Mouse (Mus musculus): ENCODE measurements around the gene Qrich1. TPM values are rescaled to one million over a fixed set of nuclear protein-coding genes. Genes with fewer than 3 reads are reported as not detected.

Qrich1 gene
- total and polyA plus RNA-seq, 2 experiments from 2014 or later: 109 to 240 TPM

DNA sequence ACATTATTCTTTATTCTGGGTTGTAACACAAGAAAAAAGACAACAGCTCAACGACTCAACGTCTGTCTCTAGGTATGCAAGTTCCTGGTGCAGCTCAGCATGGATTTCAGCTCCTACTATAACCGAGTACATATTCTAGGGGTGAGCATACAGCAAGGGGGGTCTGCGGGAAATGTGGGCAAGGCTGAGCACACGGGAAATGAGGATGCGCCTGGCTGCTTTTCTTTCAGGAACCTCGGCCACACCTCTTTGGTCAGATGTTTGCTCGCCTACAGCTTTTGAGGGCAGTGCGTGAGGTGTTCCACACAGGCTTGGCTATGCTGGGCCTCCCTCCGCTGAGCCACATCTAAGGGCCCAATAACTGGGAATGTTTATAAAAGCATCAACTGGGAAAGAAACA is 55.7 kb downstream of the Qrich1 start:
- no peak for DNase-seq (ENCODE audit: low spot score)
- Histone ChIP-seq H3K27me3 (ENCODE audit: insufficient read depth, low read length) (no peaks in the 10 kb centered on the region), H3K36me3 (ENCODE audit: insufficient read depth, low read length) (peaks cover 46% of the 10 kb centered on the region), H3K4me2 (ENCODE audit: low read depth, low read length, poor library complexity, severe bottlenecking) (no peak overlapping the region), H3K9ac (replicated peaks; ENCODE audit: low read length, poor library complexity, severe bottlenecking) (no peak overlapping the region), H3K4me1 (ENCODE audit: insufficient read depth, low read length) (peaks cover 29% of the 10 kb centered on the region), H3K27ac (ENCODE audit: low read depth, low read length) (no peak overlapping the region), H3K4me3 (ENCODE audit: low read depth, low read length) (no peak overlapping the region), H3K9me3 (ENCODE audit: low read length) (no peaks in the 10 kb centered on the region)
- WGBS: 83% methylated on average over 10 of the region's 10 CpGs
- no peak for TF ChIP-seq CTCF (IDR thresholded peaks at IDR 0.05)
- ATAC-seq (ENCODE audit: low FRiP score): no peak

DNA sequence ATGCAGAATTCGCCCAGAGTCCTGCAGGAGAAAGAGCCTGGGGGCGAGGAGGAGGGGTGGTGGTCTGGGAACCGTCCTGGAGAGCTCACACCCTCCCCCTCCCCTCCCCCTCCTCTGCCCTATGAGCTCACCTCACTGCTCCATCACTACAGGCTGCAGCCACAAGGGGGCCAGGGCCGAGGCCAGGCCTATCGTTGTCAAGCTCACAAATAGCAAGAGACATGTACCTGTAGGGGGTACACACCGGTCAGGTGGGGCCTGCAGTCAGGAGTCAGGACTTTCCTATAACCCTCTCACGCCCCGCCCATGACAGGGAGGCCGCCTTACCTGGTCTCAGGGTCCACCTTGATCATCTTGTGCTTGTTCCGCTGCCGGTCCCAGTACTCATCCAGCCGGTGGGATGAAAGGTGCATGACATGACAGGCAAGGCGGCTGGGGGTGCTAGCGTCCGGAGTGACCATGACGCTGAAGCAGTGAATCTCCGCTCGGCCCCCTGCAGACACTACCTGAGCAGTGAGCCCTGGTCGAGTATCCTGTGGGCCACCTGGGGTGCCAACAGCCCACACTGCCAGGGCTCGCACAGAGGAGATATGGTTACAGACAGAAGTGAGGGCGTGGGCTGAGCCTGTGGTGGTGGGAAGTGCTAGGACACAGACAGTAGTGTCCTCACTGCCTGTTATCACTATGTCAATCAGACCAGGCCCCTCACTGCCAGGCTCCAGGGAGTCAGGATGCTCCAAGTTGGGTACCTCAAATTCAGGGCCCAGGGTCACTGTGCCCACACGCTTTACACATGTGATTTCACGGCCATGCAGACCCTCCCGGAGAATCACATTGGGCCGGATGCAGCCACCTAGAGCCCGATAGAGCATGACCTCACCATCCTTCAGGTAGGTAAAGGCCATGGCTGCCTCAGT is 57.4 kb downstream of the Qrich1 start:
- Histone ChIP-seq H3K27me3 (ENCODE audit: insufficient read depth, low read length) (no peaks in the 10 kb centered on the region), H3K27ac (ENCODE audit: low read depth, low read length) (peak overlapping the region; percentile 57), H3K4me2 (ENCODE audit: low read depth, low read length, poor library complexity, severe bottlenecking) (peak overlapping the region; percentile 9; the same call in 1 of the 2 replicates), H3K36me3 (ENCODE audit: insufficient read depth, low read length) (peaks cover 46% of the 10 kb centered on the region), H3K4me1 (ENCODE audit: insufficient read depth, low read length) (peaks cover 28% of the 10 kb centered on the region; the same call in 1 of the 2 replicates), H3K9ac (replicated peaks; ENCODE audit: low read length, poor library complexity, severe bottlenecking) (peak overlapping the region; percentile 33; the same call in 1 of the 2 replicates), H3K9me3 (ENCODE audit: low read length) (no peaks in the 10 kb centered on the region), H3K4me3 (ENCODE audit: low read depth, low read length) (no peak overlapping the region)
- TF ChIP-seq CTCF (IDR thresholded peaks at IDR 0.05): peak; percentile 80
- ATAC-seq (ENCODE audit: low FRiP score): peak; percentile 24; the same call in 1 of the 2 replicates
- peak; percentile 74 for DNase-seq (ENCODE audit: low spot score)
- WGBS: 50% methylated on average over 26 of the region's 26 CpGs

DNA sequence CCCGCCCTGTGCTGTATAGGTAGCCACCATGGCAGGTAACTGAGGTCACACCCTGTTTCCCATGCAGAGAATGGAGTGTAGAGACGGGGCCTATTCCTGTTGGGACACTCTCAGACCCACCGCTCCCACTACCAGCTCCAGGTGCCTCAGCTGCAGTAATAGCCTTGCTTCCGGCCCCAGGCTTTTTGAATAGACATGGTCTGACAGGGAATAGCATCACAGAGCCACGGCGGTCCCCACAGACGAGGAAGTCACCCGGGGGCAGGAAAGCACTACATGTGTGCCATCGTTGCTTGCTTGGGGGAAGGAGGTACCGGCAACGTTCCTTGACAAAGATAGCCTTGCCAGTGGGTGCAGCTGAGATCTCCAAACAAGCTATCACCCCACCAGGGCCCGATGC is 58.3 kb downstream of the Qrich1 start:
- peaks cover 32% of the 10 kb centered on the region; the same call in 1 of the 2 replicates for H3K4me1 ChIP-seq (ENCODE audit: insufficient read depth, low read length)

DNA sequence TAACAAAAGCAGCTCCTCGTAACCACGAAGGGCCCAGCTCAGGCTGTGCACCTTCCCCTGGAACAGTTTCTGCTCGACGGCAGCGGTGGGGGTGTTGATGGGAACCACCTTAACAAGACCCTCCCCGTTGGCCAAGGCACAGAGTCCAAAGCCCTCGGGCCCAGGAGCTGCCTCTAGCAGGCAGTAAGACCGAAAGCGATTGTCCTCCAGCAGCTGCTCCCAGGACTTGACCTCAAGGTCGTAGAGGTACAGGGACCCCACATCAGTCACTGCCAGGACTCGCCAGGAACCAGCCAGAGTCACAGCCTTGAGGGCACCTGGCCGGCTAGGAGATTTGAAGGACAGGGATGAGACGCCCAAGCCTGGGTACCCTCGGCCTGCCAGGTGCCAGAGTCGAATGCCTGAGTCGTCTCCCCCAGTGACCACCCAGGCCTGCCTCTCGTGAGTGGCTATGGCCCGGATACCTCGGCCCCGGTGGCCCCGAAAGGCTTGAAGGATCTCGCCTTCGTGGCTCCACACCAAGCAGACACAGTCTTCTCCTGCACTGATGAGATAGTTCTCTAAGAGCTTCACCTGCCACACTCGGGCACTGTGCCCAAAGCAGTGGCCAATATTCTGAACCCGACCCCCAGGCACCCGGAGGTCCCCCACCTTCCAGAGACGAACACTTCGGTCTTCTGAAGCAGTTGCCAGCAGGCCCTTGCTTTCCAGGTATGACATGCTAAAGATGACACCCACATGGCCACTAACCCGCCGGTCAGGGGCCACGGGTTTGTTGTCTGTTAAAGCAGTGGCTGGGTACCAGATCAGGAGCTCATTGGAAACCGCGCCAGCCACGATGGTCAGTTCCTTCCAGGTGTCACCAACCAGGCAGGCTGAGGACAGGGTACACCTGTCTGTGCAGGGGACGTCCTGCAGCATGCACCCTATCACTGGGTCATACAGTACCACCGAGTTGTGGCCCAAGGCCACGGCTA is 59.0 kb downstream of the Qrich1 start:
- ATAC-seq (ENCODE audit: low FRiP score): no peak

More for the DNA sequence above, 58.3 kb downstream of the Qrich1 start:
- Histone ChIP-seq H3K27me3 (ENCODE audit: insufficient read depth, low read length) (no peaks in the 10 kb centered on the region), H3K4me2 (ENCODE audit: low read depth, low read length, poor library complexity, severe bottlenecking) (peak overlapping the region; percentile 15; the same call in 1 of the 2 replicates), H3K4me3 (ENCODE audit: low read depth, low read length) (no peak overlapping the region), H3K9ac (replicated peaks; ENCODE audit: low read length, poor library complexity, severe bottlenecking) (no peak overlapping the region), H3K27ac (ENCODE audit: low read depth, low read length) (no peak overlapping the region), H3K9me3 (ENCODE audit: low read length) (no peaks in the 10 kb centered on the region), H3K36me3 (ENCODE audit: insufficient read depth, low read length) (peaks cover 46% of the 10 kb centered on the region)
- ATAC-seq (ENCODE audit: low FRiP score) (no peak), DNase-seq (ENCODE audit: low spot score) (no peak)
- TF ChIP-seq CTCF (IDR thresholded peaks at IDR 0.05): no peak
- 84% methylated on average over 12 of the region's 12 CpGs for WGBS

DNA sequence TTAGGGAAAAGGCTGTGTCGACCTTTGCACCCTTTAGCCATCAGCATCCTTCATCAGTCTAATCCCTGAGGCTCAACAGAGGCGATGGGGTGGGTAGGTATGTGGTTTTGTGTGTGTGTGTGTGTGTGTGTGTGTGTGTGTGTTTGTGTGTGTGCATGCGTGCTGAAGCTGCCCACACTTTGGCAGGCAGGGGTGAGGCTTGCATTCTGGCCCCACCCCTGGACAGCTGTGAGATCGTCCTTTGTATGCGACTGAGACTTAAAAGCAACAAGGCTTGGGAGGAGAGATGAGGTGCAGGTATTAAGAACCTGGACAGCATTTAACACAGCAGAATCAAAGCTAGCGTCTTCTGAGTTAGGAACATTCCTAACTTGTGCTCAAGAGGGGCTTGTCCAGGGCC is 60.4 kb downstream of the Qrich1 start:
- Histone ChIP-seq H3K27ac (ENCODE audit: low read depth, low read length) (peak overlapping the region; percentile 99; the same call in 1 of the 2 replicates), H3K9me3 (ENCODE audit: low read length) (no peaks in the 10 kb centered on the region), H3K27me3 (ENCODE audit: insufficient read depth, low read length) (no peaks in the 10 kb centered on the region), H3K4me1 (ENCODE audit: insufficient read depth, low read length) (peaks cover 27% of the 10 kb centered on the region; the same call in 1 of the 2 replicates), H3K9ac (replicated peaks; ENCODE audit: low read length, poor library complexity, severe bottlenecking) (peak overlapping the region; percentile 99; the same call in 1 of the 2 replicates), H3K4me3 (ENCODE audit: low read depth, low read length) (peak overlapping the region; percentile 70), H3K4me2 (ENCODE audit: low read depth, low read length, poor library complexity, severe bottlenecking) (peak overlapping the region; percentile 86), H3K36me3 (ENCODE audit: insufficient read depth, low read length) (peaks cover 36% of the 10 kb centered on the region)
- DNase-seq (ENCODE audit: low spot score): no peak
- no peak for ATAC-seq (ENCODE audit: low FRiP score)
- no peak for TF ChIP-seq CTCF (IDR thresholded peaks at IDR 0.05)
- 34% methylated on average over 6 of the region's 6 CpGs for WGBS

More for the DNA sequence above, 59.0 kb downstream of the Qrich1 start:
- Histone ChIP-seq H3K36me3 (ENCODE audit: insufficient read depth, low read length) (peaks cover 46% of the 10 kb centered on the region), H3K4me2 (ENCODE audit: low read depth, low read length, poor library complexity, severe bottlenecking) (peak overlapping the region; percentile 86), H3K4me3 (ENCODE audit: low read depth, low read length) (peak overlapping the region; percentile 70; the same call in 1 of the 2 replicates), H3K27ac (ENCODE audit: low read depth, low read length) (no peak overlapping the region), H3K4me1 (ENCODE audit: insufficient read depth, low read length) (peaks cover 27% of the 10 kb centered on the region; the same call in 1 of the 2 replicates), H3K9ac (replicated peaks; ENCODE audit: low read length, poor library complexity, severe bottlenecking) (no peak overlapping the region), H3K9me3 (ENCODE audit: low read length) (no peaks in the 10 kb centered on the region), H3K27me3 (ENCODE audit: insufficient read depth, low read length) (no peaks in the 10 kb centered on the region)
- WGBS: 88% methylated on average over 37 of the region's 37 CpGs
- no peak for DNase-seq (ENCODE audit: low spot score)
- TF ChIP-seq CTCF (IDR thresholded peaks at IDR 0.05): no peak

All from midbrain, postnatal 0 days (tissue).